Mouse (Mus musculus) midbrain, postnatal 0 days (tissue): ENCODE data around the gene Golga1. TPM values are rescaled to one million over a fixed set of nuclear protein-coding genes. Genes with fewer than 3 reads are reported as not detected.

Experiments
- ATAC-seq: fragments of 200-750 bp; cut with Nextera tagmentation; 2 replicates; pipeline ENCODE4 v1.8.0; 2017; ENCODE audit warnings: moderate number of reproducible peaks, mild to moderate bottlenecking, moderate TSS enrichment, moderate library complexity; ENCODE audit not compliant: low FRiP score
- DNase-seq: peaks from one replicate; pipeline ENCODE4 v3.0.0-alpha.2; 2015; ENCODE audit warnings: low spot score
- H3K27ac ChIP-seq: fragments of 300-500 bp; sonication (generic); 2 replicates; pipeline ENCODE4 v1.5.1; 2014; ENCODE audit warnings: low read depth, mild to moderate bottlenecking, low read length, mixed read lengths
- H3K27me3 ChIP-seq: fragments of 300-500 bp; sonication (generic); 2 replicates; pipeline ENCODE4 v1.6.1; 2014; ENCODE audit warnings: low read length, control low read depth, mixed read lengths; ENCODE audit not compliant: insufficient read depth
- H3K36me3 ChIP-seq: fragments of 300-500 bp; sonication (generic); 2 replicates; pipeline ENCODE4 v1.6.1; 2014; ENCODE audit warnings: low read length, control low read depth, mixed read lengths; ENCODE audit not compliant: insufficient read depth
- H3K4me1 ChIP-seq: fragments of 300-500 bp; sonication (generic); 2 replicates; pipeline ENCODE4 v1.6.1; 2014; ENCODE audit warnings: mild to moderate bottlenecking, control low read depth, antibody characterized with exemption, low read length, mixed read lengths; ENCODE audit not compliant: insufficient read depth
- H3K4me2 ChIP-seq: fragments of 300-500 bp; sonication (generic); 2 replicates; pipeline ENCODE4 v1.6.1; 2014; ENCODE audit warnings: low read depth, mild to moderate bottlenecking, low read length, mixed read lengths; ENCODE audit not compliant: poor library complexity, severe bottlenecking
- H3K4me3 ChIP-seq: fragments of 300-500 bp; sonication (generic); 2 replicates; pipeline ENCODE4 v1.5.1; 2014; ENCODE audit warnings: low read depth, mild to moderate bottlenecking, low read length, moderate library complexity
- H3K9ac ChIP-seq: fragments of 300-500 bp; sonication (generic); replicated peaks from 2 replicates; pipeline ENCODE4 v1.6.1; 2014; ENCODE audit warnings: mild to moderate bottlenecking, low read length, moderate library complexity, mixed read lengths; ENCODE audit not compliant: poor library complexity, severe bottlenecking
- H3K9me3 ChIP-seq: fragments of 300-500 bp; sonication (generic); 2 replicates; pipeline ENCODE4 v1.6.1; 2016; ENCODE audit warnings: low read length, control low read depth
- CTCF ChIP-seq: IDR thresholded peaks from 2 replicates; pipeline ENCODE4 v1.5.1; 2016; ENCODE audit warnings: antibody characterized with exemption, mild to moderate bottlenecking
- WGBS: fragments of 180-500 bp; shearing (Covaris S2); extraction: QIAGEN DNeasy Blood & Tissue Kit; methylation state at CpG from one replicate; pipeline ENCODE4 v1.1.7; 2014; 5-methylcytosine and 5-hydroxymethylcytosine counted together
- polyA plus RNA-seq: library from polyadenylated mRNA; unstranded; fragments of >200 nt; fragmentation: Nextera tagmentation; extraction: Ambion mirVana; gene quantifications from 2 replicates; pipeline ENCODE4 v1.2.1, GENCODE M21; 2015
- total RNA-seq: library from RNA; depleted of rRNA; stranded (reverse); fragments of >200 nt; gene quantifications from 2 replicates; pipeline ENCODE4 v1.2.3, GENCODE M21; 2014

The Golga1 gene
- total and polyA plus RNA-seq, 2 experiments from 2014 or later: 22.2 to 27.5 TPM

DNA sequence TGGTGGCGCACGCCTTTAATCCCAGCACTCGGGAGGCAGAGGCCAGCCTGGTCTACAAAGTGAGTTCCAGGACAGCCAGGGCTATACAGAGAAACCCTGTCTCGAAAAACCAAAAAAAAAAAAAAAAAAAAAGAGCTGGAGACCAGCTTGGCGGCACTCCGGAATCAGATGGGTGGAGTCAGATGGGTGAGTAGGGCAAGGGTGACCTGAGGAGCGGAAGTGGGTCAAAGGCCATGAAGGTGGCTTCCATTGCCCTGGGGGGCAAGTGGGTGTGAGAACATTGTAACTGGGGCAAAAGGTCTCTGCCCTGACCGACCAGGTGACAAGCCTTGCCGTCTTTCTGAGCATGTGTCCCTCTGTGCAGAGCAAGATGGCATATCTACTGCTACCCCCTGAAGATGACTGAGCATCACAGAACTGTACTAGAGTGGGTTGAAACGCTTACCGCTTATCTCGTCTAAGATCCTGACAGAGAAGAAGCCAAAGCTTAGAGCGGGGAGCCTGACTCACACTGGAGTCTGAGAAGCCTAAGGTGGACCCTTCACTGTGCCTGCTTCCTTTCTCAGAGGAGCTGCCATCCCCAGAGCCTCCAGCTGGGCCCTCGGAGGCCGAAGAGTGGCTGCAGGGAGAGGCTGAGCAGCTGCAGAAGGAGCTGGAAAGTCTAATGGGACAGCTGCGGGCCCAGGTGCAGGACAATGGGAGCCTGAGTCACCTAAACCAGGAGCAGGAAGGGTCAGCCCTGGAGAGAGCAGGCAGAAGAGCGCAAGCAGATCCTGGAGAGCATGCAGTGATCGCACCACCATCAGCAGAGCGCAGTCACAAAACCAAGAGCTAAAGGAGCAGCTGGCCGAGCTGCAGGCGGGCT is 89.2 kb downstream of the Golga1 start:
- H3K27me3 ChIP-seq: no peaks in the 10 kb centered on the region
- no peak for TF ChIP-seq CTCF
- H3K27ac ChIP-seq: no peak overlapping the region
- H3K4me2 ChIP-seq: no peak overlapping the region
- no peak overlapping the region; the same call in 1 of the 2 replicates for H3K9ac ChIP-seq
- ATAC-seq: no peak
- H3K9me3 ChIP-seq: no peaks in the 10 kb centered on the region
- no peak for DNase-seq
- H3K36me3 ChIP-seq: no peaks in the 10 kb centered on the region
- no peaks in the 10 kb centered on the region for H3K4me1 ChIP-seq
- WGBS: 85% methylated on average over 20 of the region's 21 CpGs
- H3K4me3 ChIP-seq: no peak overlapping the region

DNA sequence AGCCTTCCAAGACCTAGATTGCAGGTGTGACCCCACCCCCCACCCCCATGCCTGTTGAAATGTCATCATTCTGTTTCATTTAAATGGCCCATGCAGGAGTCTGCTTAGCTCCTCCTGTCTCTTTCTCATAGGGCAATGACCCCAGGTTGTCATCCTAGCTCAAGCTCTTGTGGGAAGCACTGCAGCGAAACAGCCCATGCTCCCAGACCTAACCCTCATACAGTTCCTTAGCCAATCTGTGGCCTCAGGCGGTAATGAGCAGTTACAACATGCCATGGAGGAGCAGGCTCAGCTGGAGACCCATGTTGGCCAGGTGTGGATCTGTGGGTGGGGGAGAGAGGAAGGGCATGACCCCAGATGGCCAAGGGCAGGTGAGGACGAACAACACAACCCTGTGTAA is 90.2 kb downstream of the Golga1 start:
- Histone ChIP-seq H3K4me1 (no peaks in the 10 kb centered on the region), H3K4me3 (no peak overlapping the region), H3K4me2 (no peak overlapping the region), H3K9me3 (no peaks in the 10 kb centered on the region), H3K27ac (no peak overlapping the region), H3K27me3 (no peaks in the 10 kb centered on the region), H3K36me3 (no peaks in the 10 kb centered on the region), H3K9ac (no peak overlapping the region)
- WGBS: 88% methylated on average over 3 of the region's 3 CpGs
- ATAC-seq: no peak
- no peak for DNase-seq
- no peak for TF ChIP-seq CTCF

DNA sequence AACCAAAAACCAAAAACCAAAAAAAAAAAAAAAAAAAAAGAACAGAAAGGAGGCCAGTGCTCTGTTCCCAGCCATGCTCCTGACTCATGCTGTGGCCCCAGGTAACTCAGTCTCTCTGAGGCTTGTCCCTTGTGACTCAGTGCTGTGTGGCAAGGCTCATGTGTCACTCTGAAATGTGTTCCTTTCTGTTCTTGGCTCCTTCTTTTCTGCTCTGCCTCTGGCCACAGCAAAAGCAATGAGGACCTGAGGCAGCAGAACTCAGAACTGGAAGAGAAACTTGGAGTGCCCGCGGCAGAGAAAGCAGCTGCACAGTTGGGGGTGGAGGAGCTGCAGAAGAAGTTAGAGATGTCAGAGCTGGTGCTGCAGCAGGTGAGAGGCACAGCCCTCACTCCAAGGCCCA is 91.2 kb downstream of the Golga1 start:
- no peak for ATAC-seq

DNA sequence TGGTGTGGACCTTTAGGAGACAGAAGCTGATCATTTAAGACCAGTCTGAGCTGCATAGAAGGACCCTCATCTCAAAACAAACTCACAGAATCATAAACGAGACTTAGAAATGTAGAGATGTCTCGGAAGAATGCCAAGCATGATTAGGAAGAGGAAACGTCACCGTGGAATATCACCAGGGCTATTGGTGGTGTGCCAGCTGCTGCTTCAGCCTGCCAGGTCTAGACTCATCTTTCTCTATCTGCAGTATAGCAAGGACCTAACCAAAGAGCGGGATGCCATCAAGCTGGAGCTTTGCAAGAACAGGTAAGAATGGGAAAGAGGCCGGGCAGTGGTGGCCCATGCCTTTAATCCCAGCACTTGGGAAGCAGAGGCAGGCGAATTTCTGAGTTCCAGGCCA is 91.6 kb downstream of the Golga1 start:
- no peak overlapping the region for H3K27ac ChIP-seq
- no peak for TF ChIP-seq CTCF
- H3K9me3 ChIP-seq: no peaks in the 10 kb centered on the region
- no peak overlapping the region for H3K4me3 ChIP-seq
- no peaks in the 10 kb centered on the region for H3K36me3 ChIP-seq
- DNase-seq: no peak
- H3K9ac ChIP-seq: no peak overlapping the region
- H3K4me2 ChIP-seq: no peak overlapping the region
- H3K4me1 ChIP-seq: no peaks in the 10 kb centered on the region
- no peaks in the 10 kb centered on the region for H3K27me3 ChIP-seq
- ATAC-seq: no peak
- WGBS: 82% methylated on average over 7 of the region's 7 CpGs

More for the DNA sequence above, 91.2 kb downstream of the Golga1 start:
- Histone ChIP-seq H3K9ac (no peak overlapping the region), H3K9me3 (no peaks in the 10 kb centered on the region), H3K27ac (no peak overlapping the region), H3K36me3 (no peaks in the 10 kb centered on the region), H3K27me3 (no peaks in the 10 kb centered on the region), H3K4me2 (no peak overlapping the region), H3K4me1 (no peaks in the 10 kb centered on the region), H3K4me3 (no peak overlapping the region)
- no peak for TF ChIP-seq CTCF
- no peak for DNase-seq
- 35% methylated on average over 2 of the region's 2 CpGs for WGBS

DNA sequence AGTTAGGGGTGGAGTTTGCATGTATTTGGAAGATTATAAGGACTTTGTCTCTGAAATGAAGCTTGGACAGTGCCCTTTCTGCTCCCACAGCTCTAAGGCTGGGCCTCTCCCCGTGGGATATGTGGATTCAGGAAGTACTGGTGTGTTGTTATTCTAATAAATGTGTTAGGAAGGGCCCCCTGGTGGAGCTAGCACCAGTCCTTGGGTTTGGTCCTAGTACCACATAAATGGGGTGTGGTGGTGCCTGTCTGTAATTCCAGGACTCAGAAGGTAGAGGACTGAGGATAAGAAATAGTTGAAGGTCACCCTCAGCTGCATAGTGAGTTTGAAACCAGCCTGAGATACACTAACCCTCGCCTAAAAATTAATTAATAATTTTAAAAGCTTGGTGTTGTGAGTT is 92.1 kb downstream of the Golga1 start:
- H3K4me3 ChIP-seq: no peak overlapping the region
- no peaks in the 10 kb centered on the region for H3K36me3 ChIP-seq
- 38% methylated on average over 2 of the region's 2 CpGs for WGBS
- H3K27ac ChIP-seq: no peak overlapping the region
- no peaks in the 10 kb centered on the region for H3K4me1 ChIP-seq
- ATAC-seq: no peak
- H3K9ac ChIP-seq: no peak overlapping the region
- no peak for DNase-seq
- H3K9me3 ChIP-seq: no peaks in the 10 kb centered on the region
- no peak for TF ChIP-seq CTCF
- H3K27me3 ChIP-seq: no peaks in the 10 kb centered on the region
- no peak overlapping the region for H3K4me2 ChIP-seq

DNA sequence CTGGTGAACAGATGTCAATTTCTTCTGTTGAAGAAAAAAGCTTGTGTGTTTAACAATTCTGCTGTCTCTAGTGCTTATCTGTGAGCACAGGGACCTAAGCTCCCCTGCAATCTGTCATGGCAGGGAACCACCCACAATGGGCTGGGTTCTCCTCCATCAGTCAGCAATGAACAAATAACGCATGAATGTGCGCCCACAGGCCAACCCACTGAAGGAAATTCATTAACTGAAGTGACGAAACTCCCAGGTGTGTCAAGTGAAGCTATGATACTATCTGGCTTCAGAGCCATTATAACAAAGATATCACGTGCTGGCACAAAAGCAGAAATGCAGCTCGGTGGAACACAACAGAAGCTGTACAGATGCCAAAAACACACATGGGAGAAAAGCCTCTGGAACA is 95.3 kb downstream of the Golga1 start:
- H3K4me3 ChIP-seq: no peak overlapping the region
- no peaks in the 10 kb centered on the region for H3K4me1 ChIP-seq
- H3K9me3 ChIP-seq: no peaks in the 10 kb centered on the region
- H3K36me3 ChIP-seq: no peaks in the 10 kb centered on the region
- DNase-seq (no peak), ATAC-seq (no peak)
- TF ChIP-seq CTCF: no peak
- H3K27me3 ChIP-seq: no peaks in the 10 kb centered on the region
- WGBS: 81% methylated on average over 5 of the region's 5 CpGs
- no peak overlapping the region for H3K9ac ChIP-seq
- H3K4me2 ChIP-seq: no peak overlapping the region
- no peak overlapping the region for H3K27ac ChIP-seq
